40 mouse cellular contexts compared by ENCODE assay signal in genomic region chr4:150978156-150978910, GRCm38 (mm10). TPM values are rescaled to one million over a fixed set of nuclear protein-coding genes. Genes with fewer than 3 reads are reported as not detected.
A peak's percentile ranks its signal among the peaks of the same experiment; 100 is the strongest.
DNase-seq lines count a peak whose midpoint lies in the region; ATAC-seq and TF ChIP-seq lines count a peak whose summit lies in the region.
"Had no signal": no experiment of that assay in that cellular context is flagged by ENCODE, and none has a peak within 500 bp of the region (broad histone marks: within the 10 kb centered on the region; RNA-seq: fewer than 3 reads in every experiment).

No protein-coding gene starts in this region.

- in situ Hi-C loops in ES-E14 (cut with MboI; ENCODE audit: low sequenced_read_pairs in 2 of 2, unreplicated experiment in 2 of 2) = no loop called here

- no peak overlapping the region for H3K4me3 ChIP-seq in forebrain, embryonic 14.5 days (ENCODE audit: low read depth, low read length)
- H3K4me3 ChIP-seq in forebrain, embryonic 11.5 days (ENCODE audit: low read depth, low read length) = no peak overlapping the region
- H3K4me3 ChIP-seq in ES-E14 (ENCODE audit: insufficient read depth in 1 of 2, low read depth in 1 of 2, low read length in 2 of 2, poor library complexity in 1 of 2, severe bottlenecking in 1 of 2) = no peak overlapping the region
- no peak overlapping the region for H3K4me3 ChIP-seq in hindbrain, embryonic 16.5 days (ENCODE audit: low read length)
- H3K4me3 ChIP-seq: embryonic facial prominence, embryonic 13.5 days; forebrain, embryonic 10.5 days; heart, embryonic 13.5 days; limb, embryonic 10.5 days; limb, embryonic 15.5 days; liver, embryonic 15.5 days; lung, embryonic 15.5 days; stomach, embryonic 15.5 days had no signal

- 67% methylated on average over 21 of the region's 21 CpGs for WGBS in forebrain, embryonic 14.5 days
- 90% methylated on average over 21 of the region's 21 CpGs for WGBS in forebrain, embryonic 11.5 days
- WGBS in hindbrain, embryonic 16.5 days = 86% methylated on average over 21 of the region's 21 CpGs

- ATAC-seq in forebrain, embryonic 14.5 days = no peak
- no peak for ATAC-seq in forebrain, embryonic 11.5 days (replicated peaks; ENCODE audit: low FRiP score)
- ATAC-seq in hindbrain, embryonic 16.5 days = no peak
- ATAC-seq: CD4-positive, CD25-positive, alpha-beta regulatory T cell, adult 4 months; forebrain, postnatal 0 days; inflammation-experienced regulatory T-cells, adult 6 months; midbrain, embryonic 16.5 days; Patski had no signal

- no peak overlapping the region for H3K27ac ChIP-seq in forebrain, embryonic 14.5 days (ENCODE audit: low read depth, low read length)
- no peak overlapping the region for H3K27ac ChIP-seq in forebrain, embryonic 11.5 days (ENCODE audit: low read depth, low read length)
- H3K27ac ChIP-seq in ES-E14 (ENCODE audit: insufficient read depth, low read depth, low read length, poor library complexity, severe bottlenecking) = no peak overlapping the region
- H3K27ac ChIP-seq in hindbrain, embryonic 16.5 days (ENCODE audit: low read depth, low read length) = no peak overlapping the region
- H3K27ac ChIP-seq: forebrain, embryonic 10.5 days; heart, embryonic 13.5 days; hindbrain, embryonic 14.5 days; limb, embryonic 10.5 days; limb, embryonic 15.5 days; liver, embryonic 15.5 days; lung, embryonic 15.5 days; stomach, embryonic 15.5 days had no signal

- H3K27me3 ChIP-seq in forebrain, embryonic 14.5 days (replicated peaks; ENCODE audit: control insufficient read depth, insufficient read depth, low read length) = no peaks in the 10 kb centered on the region
- no peaks in the 10 kb centered on the region for H3K27me3 ChIP-seq in forebrain, embryonic 11.5 days (ENCODE audit: control insufficient read depth, insufficient read depth, low read length)
- no peaks in the 10 kb centered on the region for H3K27me3 ChIP-seq in hindbrain, embryonic 16.5 days (replicated peaks; ENCODE audit: control insufficient read depth, insufficient read depth, low read length)
- H3K27me3 ChIP-seq: embryonic facial prominence, embryonic 13.5 days; heart, embryonic 13.5 days; limb, embryonic 15.5 days; liver, embryonic 15.5 days; lung, embryonic 15.5 days; Patski; stomach, embryonic 15.5 days had no signal

- H3K9ac ChIP-seq in forebrain, embryonic 14.5 days (ENCODE audit: low read length) = no peak overlapping the region
- H3K9ac ChIP-seq in forebrain, embryonic 11.5 days (ENCODE audit: low read length) = no peak overlapping the region
- no peak overlapping the region for H3K9ac ChIP-seq in ES-E14 (ENCODE audit: insufficient read depth, low read depth, low read length, poor library complexity, severe bottlenecking)
- no peak overlapping the region for H3K9ac ChIP-seq in hindbrain, embryonic 16.5 days (ENCODE audit: low read depth, low read length)
- H3K9ac ChIP-seq: embryonic facial prominence, embryonic 13.5 days; forebrain, postnatal 0 days; heart, embryonic 13.5 days; hindbrain, embryonic 14.5 days; limb, embryonic 15.5 days; liver, embryonic 15.5 days; lung, embryonic 15.5 days; stomach, embryonic 15.5 days had no signal

- H3K4me1 ChIP-seq in forebrain, embryonic 14.5 days (ENCODE audit: control insufficient read depth, insufficient read depth, low read length) = no peaks in the 10 kb centered on the region
- no peaks in the 10 kb centered on the region for H3K4me1 ChIP-seq in forebrain, embryonic 11.5 days (replicated peaks; ENCODE audit: control insufficient read depth, insufficient read depth, low read length)
- peaks cover 0 to 4% of the 10 kb centered on the region in 2 experiments; a peak in 1 of 4 replicates for H3K4me1 ChIP-seq in ES-E14 (ENCODE audit: control insufficient read depth in 2 of 2, insufficient read depth in 2 of 2, low read length in 2 of 2, poor library complexity in 1 of 2)
- no peaks in the 10 kb centered on the region for H3K4me1 ChIP-seq in hindbrain, embryonic 16.5 days (ENCODE audit: control insufficient read depth, insufficient read depth, low read depth, low read length)
- H3K4me1 ChIP-seq: forebrain, embryonic 10.5 days; heart, embryonic 13.5 days; limb, embryonic 15.5 days; liver, embryonic 15.5 days; lung, embryonic 15.5 days; stomach, embryonic 15.5 days had no signal

- DNase-seq in forebrain, embryonic 14.5 days (ENCODE audit: low spot score) = peak; percentile 15
- no peak for DNase-seq in forebrain, embryonic 11.5 days (ENCODE audit: low spot score)
- peak; percentile 18 for DNase-seq in kidney, postnatal 14 days
- no peak for DNase-seq in kidney, adult 11 months
- peak; percentile 23 for DNase-seq in 416B (ENCODE audit: low read depth)
- DNase-seq in ES-E14 (ENCODE audit: low read depth, low spot score) = no peak
- DNase-seq in embryo, embryonic 9.5 days (ENCODE audit: extremely low spot score) = no peak
- DNase-seq: cerebellum, adult 11 months; cerebellum, adult 9-11 months; embryo, embryonic 11 days; forebrain, postnatal 0 days; gastrocnemius, postnatal 10 days; heart, postnatal 10 days; lung, postnatal 36 days; right cerebral cortex, postnatal 25 days had no signal

- H3K36me3 ChIP-seq in forebrain, embryonic 14.5 days (ENCODE audit: control insufficient read depth, insufficient read depth, low read length) = no peaks in the 10 kb centered on the region
- H3K36me3 ChIP-seq in forebrain, embryonic 11.5 days (ENCODE audit: control insufficient read depth, insufficient read depth, low read length) = no peaks in the 10 kb centered on the region
- H3K36me3 ChIP-seq in ES-E14 (ENCODE audit: control insufficient read depth, insufficient read depth, low read length, poor library complexity, severe bottlenecking) = no peaks in the 10 kb centered on the region
- H3K36me3 ChIP-seq in hindbrain, embryonic 16.5 days (ENCODE audit: control insufficient read depth, insufficient read depth, low read length) = no peaks in the 10 kb centered on the region
- H3K36me3 ChIP-seq: embryonic facial prominence, embryonic 13.5 days; forebrain, embryonic 10.5 days; heart, embryonic 13.5 days; limb, embryonic 10.5 days; limb, embryonic 15.5 days; liver, embryonic 15.5 days; lung, embryonic 15.5 days; stomach, embryonic 15.5 days had no signal

- H3K4me2 ChIP-seq in forebrain, embryonic 14.5 days (ENCODE audit: low read length) = no peak overlapping the region
- no peak overlapping the region for H3K4me2 ChIP-seq in forebrain, embryonic 11.5 days (ENCODE audit: low read depth, low read length, severe bottlenecking)
- H3K4me2 ChIP-seq in hindbrain, embryonic 16.5 days (ENCODE audit: low read length) = no peak overlapping the region
- H3K4me2 ChIP-seq: embryonic facial prominence, embryonic 13.5 days; heart, embryonic 13.5 days; hindbrain, embryonic 14.5 days; limb, embryonic 15.5 days; liver, embryonic 15.5 days; lung, embryonic 15.5 days; midbrain, embryonic 11.5 days; stomach, embryonic 15.5 days had no signal

- no peaks in the 10 kb centered on the region for H3K9me3 ChIP-seq in forebrain, embryonic 14.5 days (replicated peaks; ENCODE audit: control insufficient read depth, low read length)
- H3K9me3 ChIP-seq in forebrain, embryonic 11.5 days (ENCODE audit: control insufficient read depth, low read length) = no peaks in the 10 kb centered on the region
- H3K9me3 ChIP-seq in ES-E14 (ENCODE audit: control insufficient read depth, insufficient read depth, low read depth, low read length) = no peaks in the 10 kb centered on the region
- no peaks in the 10 kb centered on the region for H3K9me3 ChIP-seq in hindbrain, embryonic 16.5 days (ENCODE audit: control insufficient read depth, low read length)
- H3K9me3 ChIP-seq: embryonic facial prominence, embryonic 13.5 days; forebrain, embryonic 10.5 days; heart, embryonic 13.5 days; limb, embryonic 10.5 days; limb, embryonic 15.5 days; liver, embryonic 15.5 days; lung, embryonic 15.5 days; stomach, embryonic 15.5 days had no signal

TF ChIP-seq in ES-E14, 5 proteins besides CTCF, POLR2A, EP300 and RAD21:
- TF ChIP-seq MAFK (IDR thresholded peaks at IDR 0.05; ENCODE audit: insufficient read depth, low read depth, low read length) (no peak), ZNF384 (IDR thresholded peaks at IDR 0.05; ENCODE audit: low read depth, low read length) (no peak), HCFC1 (IDR thresholded peaks at IDR 0.05; ENCODE audit: borderline replicate concordance, insufficient read depth, low read length) (0 out of 2 replicates have a peak, but pooled peaks have one; percentile 12)

RNA-seq across cellular contexts. Expression of gene Uts2, which starts 18.6 kb away (rescaled TPM):
- not detected in 2 replicates for polyA plus RNA-seq in forebrain, embryonic 14.5 days (2014; fragmentation: Nextera tagmentation; extraction: Ambion mirVana)
- not detected in 2 replicates for polyA plus RNA-seq in forebrain, embryonic 11.5 days (2014; fragmentation: Nextera tagmentation; extraction: Ambion mirVana)
- not detected in 2 replicates for total RNA-seq in ES-E14 (2012; rRNA removed)
- 0.65 and 0.85 TPM in 2 replicates for polyA plus RNA-seq in hindbrain, embryonic 16.5 days (2015; fragmentation: Nextera tagmentation; extraction: Ambion mirVana)
- total RNA-seq: adrenal gland, adult 18-20 months; adrenal gland, postnatal 4 days; forebrain, postnatal 0 days; gastrocnemius, postnatal 10 days; heart, adult 8-10 months; heart, postnatal 10 days; hematopoietic stem cell, adult 5-6 weeks; left cerebral cortex, postnatal 10 days; megakaryocyte, adult 5-6 weeks; MEL; neutrophil, adult 5-6 weeks had no signal
- polyA plus RNA-seq: CD4-positive, CD25-positive, alpha-beta regulatory T cell, adult 4 months; embryonic facial prominence, embryonic 13.5 days; forebrain, embryonic 10.5 days; forebrain, postnatal 0 days; gonadal fat pad, adult 2 months; heart, embryonic 13.5 days; hindbrain, embryonic 14.5 days; inflammation-experienced regulatory T-cells, adult 6 months; limb, embryonic 10.5 days; limb, embryonic 15.5 days; liver, embryonic 15.5 days; lung, embryonic 15.5 days; midbrain, embryonic 11.5 days; midbrain, embryonic 16.5 days; neural tube, embryonic 11.5 days; Patski; stomach, embryonic 15.5 days had no signal

Comparison
In these comparisons a context has a peak if more than half of its experiments do, and no peak if none do; other contexts are left out.
1. DNase-seq: peak in forebrain, embryonic 14.5 days (single experiment), kidney, postnatal 14 days (single experiment) and 416B (single experiment); none in forebrain, embryonic 11.5 days (single experiment), kidney, adult 11 months (single experiment), ES-E14 (single experiment) and embryo, embryonic 9.5 days (single experiment).